Mouse (Mus musculus): ENCODE data around the gene Gm6164.
"Not testable (repeated sequence)": the region's sequence is repeated elsewhere in the genome, so short reads cannot be mapped to it uniquely, and the experiment has no call there.

Gm6164 gene

DNA sequence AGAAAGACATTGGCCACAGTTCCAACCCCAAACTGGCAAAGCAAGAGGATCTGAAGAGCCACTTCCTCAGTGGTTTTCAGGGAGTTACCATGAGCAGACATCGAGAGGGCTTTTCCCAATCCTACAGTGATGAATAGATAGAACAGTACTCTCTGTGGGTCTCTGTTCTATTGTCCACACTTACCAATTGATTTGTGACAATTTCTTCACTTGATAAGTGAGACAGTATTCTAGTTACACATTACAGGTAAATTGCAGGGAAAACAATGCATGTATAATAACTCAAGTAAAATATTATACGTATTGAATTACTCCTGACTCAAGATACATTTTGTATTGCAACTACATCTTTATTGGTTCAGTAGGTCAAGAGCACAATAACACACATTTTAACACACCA is at the start of gene Gm6164:
Gene Gm6164, minus strand, starts transcription at position 101 of the 400 bp plus-strand sequence.
- DNase-seq (ENCODE audit: low spot score in 2 of 2): not testable (repeated sequence)

DNA sequence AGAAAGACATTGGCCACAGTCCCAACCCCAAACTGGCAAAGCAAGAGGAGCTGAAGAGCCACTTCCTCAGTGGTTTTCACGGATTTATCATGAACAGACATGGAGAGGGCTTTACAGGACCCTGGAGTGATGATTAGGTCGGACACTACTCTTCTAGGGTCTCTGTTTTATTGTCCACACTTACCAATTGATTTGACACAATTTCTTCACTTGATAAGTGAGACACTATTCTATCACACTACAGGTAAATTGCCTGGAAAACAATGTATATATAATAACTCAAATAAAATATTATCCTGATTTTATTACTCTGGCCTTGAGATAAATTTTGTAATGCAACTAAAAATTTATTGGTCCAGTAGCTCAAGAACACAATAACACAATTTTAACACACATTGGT is 28.3 kb upstream of the Gm6164 start, which contains the start of gene Gm4498:
Gene Gm4498, minus strand, starts transcription at position 101 of the 400 bp plus-strand sequence.
- DNase-seq (ENCODE audit: low spot score in 2 of 2): not testable (repeated sequence)

- DNase-seq (ENCODE audit: low spot score in 2 of 2): not testable (repeated sequence)
Observed at GRCm38 (mm10) chr7:20193410-20193809, 12.0 kb downstream of the Gm6164 start, which contains the start of gene Vmn1r95. TSS of gene Vmn1r95 (plus strand) at chr7:20193710.

DNA sequence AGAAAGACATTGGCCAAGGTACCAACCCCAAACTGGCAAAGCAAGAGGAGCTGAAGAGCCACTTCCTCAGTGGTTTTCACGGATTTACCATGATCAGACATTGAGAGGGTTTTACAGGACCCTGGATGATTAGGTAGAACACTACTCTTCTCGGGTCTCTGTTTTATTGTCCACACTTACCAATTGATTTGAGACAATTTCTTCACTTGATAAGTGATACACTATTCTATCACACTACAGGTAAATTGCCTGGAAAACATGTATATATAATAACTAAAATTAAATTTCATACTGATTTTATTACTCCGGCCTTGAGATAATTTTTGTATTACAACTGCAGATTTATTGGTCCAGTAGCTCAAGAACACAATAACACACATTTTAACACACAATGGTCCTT is 37.1 kb downstream of the Gm6164 start, which contains the start of gene Vmn1r94:
Gene Vmn1r94, minus strand, starts transcription at position 101 of the 400 bp plus-strand sequence.
- DNase-seq (ENCODE audit: low spot score in 2 of 2): not testable (repeated sequence)

Measured in right cerebral cortex, postnatal 10 days (tissue).